Mouse (Mus musculus): ENCODE data around the gene Ndufv3.

DNA sequence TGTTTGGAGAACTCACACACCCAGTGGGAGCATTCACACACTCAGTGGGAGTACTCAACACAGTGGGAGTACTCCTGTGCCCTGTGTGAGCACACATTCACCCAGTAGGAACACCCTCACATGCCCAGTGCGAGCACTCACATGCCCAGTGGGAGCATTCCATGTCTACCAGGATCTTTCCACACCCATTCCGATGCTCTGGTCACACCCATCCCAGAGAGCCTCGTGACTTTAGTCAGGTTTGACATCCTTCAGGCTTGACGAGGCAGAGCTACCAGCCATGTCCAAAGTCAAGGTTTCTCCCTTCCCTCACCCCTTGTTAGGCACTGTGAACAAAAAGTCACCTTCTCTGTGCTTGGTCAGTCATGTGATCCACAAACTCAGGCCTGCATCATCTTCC lies 15.4 kb downstream of the Ndufv3 start:
- TF ChIP-seq POLR2A (IDR thresholded peaks at IDR 0.05; ENCODE audit: borderline replicate concordance, extremely low read depth, insufficient read depth, insufficient read length, poor library complexity, severe bottlenecking) (no peak), CTCF (IDR thresholded peaks at IDR 0.05; ENCODE audit: borderline replicate concordance, extremely low read depth, insufficient read depth, insufficient read length) (no peak)
